In the genomic region with DNA sequence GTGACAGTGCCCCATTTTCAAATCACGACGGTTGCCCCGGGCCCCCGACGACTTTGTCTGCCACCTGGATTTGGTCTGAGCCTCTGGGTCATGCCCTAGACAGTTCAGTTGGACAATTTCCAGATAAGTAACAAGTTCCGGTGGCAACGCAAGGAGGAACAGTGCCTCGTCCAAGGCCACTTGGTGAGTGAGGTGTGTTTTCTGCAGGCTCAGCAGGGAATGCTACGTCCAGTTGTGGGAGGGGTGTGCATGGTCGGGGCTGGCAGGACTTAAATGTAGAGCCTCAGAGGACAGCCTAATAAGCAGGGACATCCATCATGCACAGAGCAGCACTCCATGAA, we compare ENCODE assay signal across 8 mouse cellular contexts.
A peak's percentile ranks its signal among the peaks of the same experiment; 100 is the strongest.
DNase-seq lines count a peak whose midpoint lies in the region; ATAC-seq and TF ChIP-seq lines count a peak whose summit lies in the region.

No protein-coding gene starts in this region.

- H3K27ac ChIP-seq in liver, embryonic 13.5 days = no peak overlapping the region
- no peak overlapping the region for H3K27ac ChIP-seq in liver, postnatal 0 days (ENCODE audit: low read depth)
- no peak overlapping the region for H3K27ac ChIP-seq in hindbrain, postnatal 0 days
- no peak overlapping the region for H3K27ac ChIP-seq in neural tube, embryonic 14.5 days (ENCODE audit: low read depth, low read length)

- no peaks in the 10 kb centered on the region for H3K4me1 ChIP-seq in liver, embryonic 13.5 days (replicated peaks)
- no peaks in the 10 kb centered on the region for H3K4me1 ChIP-seq in liver, postnatal 0 days (ENCODE audit: insufficient read depth)
- H3K4me1 ChIP-seq in hindbrain, postnatal 0 days (ENCODE audit: insufficient read depth, low read length) = no peaks in the 10 kb centered on the region
- H3K4me1 ChIP-seq in neural tube, embryonic 14.5 days (ENCODE audit: control insufficient read depth, insufficient read depth, low read length) = no peaks in the 10 kb centered on the region

- H3K9ac ChIP-seq in liver, embryonic 13.5 days = no peak overlapping the region
- H3K9ac ChIP-seq in liver, postnatal 0 days (replicated peaks) = no peak overlapping the region
- 0 out of 2 replicates have a peak overlapping the region, but pooled peaks have one; percentile 30 for H3K9ac ChIP-seq in hindbrain, postnatal 0 days (replicated peaks; ENCODE audit: low read length)
- H3K9ac ChIP-seq in neural tube, embryonic 14.5 days (replicated peaks; ENCODE audit: low read depth, low read length) = no peak overlapping the region

- DNase-seq in cerebellum, adult 11-12 months = peak; percentile 14
- no peak for DNase-seq in cerebellum, postnatal 4 days (ENCODE audit: low spot score in 2 of 2)
- DNase-seq in liver, embryonic 13.5 days = no peak
- DNase-seq in liver, postnatal 0 days = no peak
- no peak for DNase-seq in hindbrain, postnatal 0 days (ENCODE audit: low spot score)
- DNase-seq in right cerebral cortex, postnatal 25 days = no peak
- no peak for DNase-seq in gastrocnemius, postnatal 25 days

- no peak for ATAC-seq in liver, embryonic 13.5 days (ENCODE audit: low read depth)
- no peak for ATAC-seq in liver, postnatal 0 days
- no peak; the same call in 1 of the 2 replicates for ATAC-seq in hindbrain, postnatal 0 days
- ATAC-seq in neural tube, embryonic 14.5 days (ENCODE audit: low read depth) = peak; percentile 31; the same call in 1 of the 2 replicates

- H3K4me3 ChIP-seq in liver, embryonic 13.5 days (replicated peaks) = no peak overlapping the region
- H3K4me3 ChIP-seq in liver, postnatal 0 days (ENCODE audit: low read depth, low read length) = no peak overlapping the region
- no peak overlapping the region for H3K4me3 ChIP-seq in hindbrain, postnatal 0 days (ENCODE audit: low read length)
- H3K4me3 ChIP-seq in neural tube, embryonic 14.5 days (ENCODE audit: low read depth, low read length) = no peak overlapping the region

- 43% methylated on average over 10 of the region's 10 CpGs for WGBS in liver, embryonic 13.5 days (ENCODE audit: insufficient replicate concordance)
- 39% methylated on average over 10 of the region's 10 CpGs for WGBS in liver, postnatal 0 days (ENCODE audit: insufficient replicate concordance)
- WGBS in hindbrain, postnatal 0 days = 25% methylated on average over 10 of the region's 10 CpGs
- 50% methylated on average over 10 of the region's 10 CpGs for WGBS in neural tube, embryonic 14.5 days

- 0 out of 2 replicates have a peak overlapping the region, but pooled peaks have one; percentile 11 for H3K4me2 ChIP-seq in liver, embryonic 13.5 days
- no peak overlapping the region for H3K4me2 ChIP-seq in liver, postnatal 0 days (ENCODE audit: low read depth, low read length)
- H3K4me2 ChIP-seq in hindbrain, postnatal 0 days (ENCODE audit: low read depth, low read length) = peak overlapping the region; percentile 49
- no peak overlapping the region for H3K4me2 ChIP-seq in neural tube, embryonic 14.5 days (ENCODE audit: low read depth, low read length)

- H3K36me3 ChIP-seq in liver, embryonic 13.5 days = no peaks in the 10 kb centered on the region
- no peaks in the 10 kb centered on the region for H3K36me3 ChIP-seq in liver, postnatal 0 days (replicated peaks; ENCODE audit: insufficient read depth, low read length)
- H3K36me3 ChIP-seq in hindbrain, postnatal 0 days (ENCODE audit: insufficient read depth, low read length) = no peaks in the 10 kb centered on the region
- no peaks in the 10 kb centered on the region for H3K36me3 ChIP-seq in neural tube, embryonic 14.5 days (ENCODE audit: control insufficient read depth, insufficient read depth, low read length)

- TF ChIP-seq CTCF in liver, postnatal 0 days (IDR thresholded peaks at IDR 0.05; ENCODE audit: low read depth) = no peak
- TF ChIP-seq CTCF in hindbrain, postnatal 0 days (IDR thresholded peaks at IDR 0.05; ENCODE audit: low read depth) = no peak

- H3K27me3 ChIP-seq in liver, embryonic 13.5 days = no peaks in the 10 kb centered on the region
- H3K27me3 ChIP-seq in liver, postnatal 0 days (ENCODE audit: insufficient read depth, low read length) = no peaks in the 10 kb centered on the region
- no peaks in the 10 kb centered on the region for H3K27me3 ChIP-seq in hindbrain, postnatal 0 days (ENCODE audit: insufficient read depth, low read length)
- H3K27me3 ChIP-seq in neural tube, embryonic 14.5 days (ENCODE audit: control insufficient read depth, insufficient read depth, low read length) = no peaks in the 10 kb centered on the region

- no peak for TF ChIP-seq EP300 in liver, postnatal 0 days (IDR thresholded peaks at IDR 0.05; ENCODE audit: low read depth)

- H3K9me3 ChIP-seq in liver, embryonic 13.5 days (replicated peaks) = no peaks in the 10 kb centered on the region
- H3K9me3 ChIP-seq in liver, postnatal 0 days (ENCODE audit: low read length) = no peaks in the 10 kb centered on the region
- no peaks in the 10 kb centered on the region for H3K9me3 ChIP-seq in hindbrain, postnatal 0 days (ENCODE audit: low read length)
- no peaks in the 10 kb centered on the region for H3K9me3 ChIP-seq in neural tube, embryonic 14.5 days (ENCODE audit: control insufficient read depth, low read length)

Comparison
In these comparisons a context has a peak if more than half of its experiments do, and no peak if none do; other contexts are left out.
1. H3K4me2 ChIP-seq: peak in liver, embryonic 13.5 days (single experiment) and hindbrain, postnatal 0 days (single experiment); none in liver, postnatal 0 days (single experiment) and neural tube, embryonic 14.5 days (single experiment).